Mouse (Mus musculus) heart, postnatal 14 days (tissue): ENCODE measurements around the gene Spsb1. TPM values are rescaled to one million over a fixed set of nuclear protein-coding genes. Genes with fewer than 3 reads are reported as not detected.

Source experiments
- DNase-seq, 2 experiments: peaks; one replicate each; pipeline ENCODE4 v3.0.0; 2021 to 2022
- intact Hi-C: fragments of 180-260 bp; cut with DNase I; formaldehyde crosslinking; loops from one replicate; pipeline ENCODE4 v1.15.1; 2025
- total RNA-seq, 2 experiments: library from RNA; stranded (reverse); gene quantifications; 2 replicates each; pipeline ENCODE4 v1.2.3; 2021

Gene Spsb1
- total RNA-seq, 2 experiments from 2014 or later: 44.8 to 49.3 TPM

- peak; percentile 79 to 87 for DNase-seq
- intact Hi-C loops: loop anchor here (1.0 to 2.0 kb wide), 3 partner anchors 120 to 206 kb away; no protein-coding TSS in a partner anchor
These were observed 3.7 kb upstream of the Spsb1 start for GRCm38 (mm10) chr4:149958566-149958965.

GRCm38 (mm10) chr4:149956048-149956447, 1.2 kb upstream of the Spsb1 start:
- DNase-seq: no peak
- intact Hi-C loops: no loop called here

GRCm38 (mm10) chr4:149955631-149956030, 788 bp upstream of the Spsb1 start:
- DNase-seq: no peak
- intact Hi-C loops: loop anchor here (2.0 kb wide), 1 partner anchor 67 kb away; no protein-coding TSS in a partner anchor

GRCm38 (mm10) chr4:149953621-149954481, 992 bp downstream of the Spsb1 start:
- intact Hi-C loops: loop anchor here (2.0 to 5.0 kb wide), 2 partner anchors 37 to 65 kb away; no protein-coding TSS in a partner anchor
- peak; percentile 67 to 72 for DNase-seq

GRCm38 (mm10) chr4:149952201-149952600, 2.6 kb downstream of the Spsb1 start:
- intact Hi-C loops: loop anchor here (5.0 kb wide), 1 partner anchor 35 kb away; no protein-coding TSS in a partner anchor

GRCm38 (mm10) chr4:149951201-149951600, 3.6 kb downstream of the Spsb1 start:
- DNase-seq: no peak

More at GRCm38 (mm10) chr4:149952201-149952600, 2.6 kb downstream of the Spsb1 start:
- peak in 1 of 2 experiments; percentile 42 for DNase-seq

GRCm38 (mm10) chr4:149949691-149950090, 5.2 kb downstream of the Spsb1 start:
- no peak for DNase-seq
- intact Hi-C loops: loop anchor here (5.0 kb wide), 1 partner anchor 32 kb away; no protein-coding TSS in a partner anchor

More at GRCm38 (mm10) chr4:149951201-149951600, 3.6 kb downstream of the Spsb1 start:
- intact Hi-C loops: loop anchor here (5.0 kb wide), 1 partner anchor 34 kb away; no protein-coding TSS in a partner anchor

- DNase-seq: peak in 1 of 2 experiments; percentile 70
- intact Hi-C loops: no loop called here
These were observed 6.7 kb downstream of the Spsb1 start for GRCm38 (mm10) chr4:149948119-149948518.

GRCm38 (mm10) chr4:149947396-149947795, 7.4 kb downstream of the Spsb1 start:
- intact Hi-C loops: no loop called here
- DNase-seq: no peak

- no peak for DNase-seq
- intact Hi-C loops: no loop called here
These were observed 9.6 kb downstream of the Spsb1 start for GRCm38 (mm10) chr4:149945194-149945593.

GRCm38 (mm10) chr4:149944214-149944613, 10.6 kb downstream of the Spsb1 start:
- intact Hi-C loops: loop anchor here (5.0 kb wide), 1 partner anchor 47 kb away; no protein-coding TSS in a partner anchor
- no peak for DNase-seq

GRCm38 (mm10) chr4:149942831-149943741, 11.8 kb downstream of the Spsb1 start:
- no peak for DNase-seq
- intact Hi-C loops: loop anchor here (5.0 kb wide), 1 partner anchor 46 kb away; no protein-coding TSS in a partner anchor

- intact Hi-C loops: loop anchor here (5.0 kb wide), 1 partner anchor 44 kb away; no protein-coding TSS in a partner anchor
- DNase-seq: peak; percentile 42 to 50
These were observed 13.6 kb downstream of the Spsb1 start for GRCm38 (mm10) chr4:149941067-149941755.

GRCm38 (mm10) chr4:149938701-149939100, 16.1 kb downstream of the Spsb1 start:
- intact Hi-C loops: no loop called here
- DNase-seq: no peak

- intact Hi-C loops: no loop called here
- no peak for DNase-seq
These were observed 17.9 kb downstream of the Spsb1 start for GRCm38 (mm10) chr4:149936921-149937320.

GRCm38 (mm10) chr4:149935470-149935869, 19.4 kb downstream of the Spsb1 start:
- intact Hi-C loops: no loop called here
- DNase-seq: no peak

- no peak for DNase-seq
These were observed 21.2 kb downstream of the Spsb1 start for GRCm38 (mm10) chr4:149933519-149934245.

GRCm38 (mm10) chr4:149933025-149933424, 21.8 kb downstream of the Spsb1 start:
- DNase-seq: no peak
- intact Hi-C loops: no loop called here

More at GRCm38 (mm10) chr4:149933519-149934245, 21.2 kb downstream of the Spsb1 start:
- intact Hi-C loops: no loop called here
